Mouse (Mus musculus): ENCODE results near the gene Mfsd10. TPM values are rescaled to one million over a fixed set of nuclear protein-coding genes. Genes with fewer than 3 reads are reported as not detected.

Gene Mfsd10
- polyA plus RNA-seq, 1 experiment from 2014 or later, result 119 TPM

GRCm38 (mm10) chr5:34652961-34653360 is 15.9 kb upstream of the Mfsd10 start:
- Histone ChIP-seq H3K27ac (ENCODE audit: low read length) (no peak overlapping the region), H3K9ac (replicated peaks; ENCODE audit: low read depth, low read length) (no peak overlapping the region), H3K4me3 (replicated peaks; ENCODE audit: low read length) (no peak overlapping the region), H3K4me2 (ENCODE audit: low read length) (no peak overlapping the region), H3K9me3 (ENCODE audit: control insufficient read depth, low read length) (no peaks in the 10 kb centered on the region), H3K4me1 (replicated peaks; ENCODE audit: control insufficient read depth, insufficient read depth, low read length) (no peaks in the 10 kb centered on the region), H3K36me3 (ENCODE audit: control insufficient read depth, insufficient read depth) (peaks cover 56% of the 10 kb centered on the region), H3K27me3 (replicated peaks; ENCODE audit: control insufficient read depth, insufficient read depth, low read length) (no peaks in the 10 kb centered on the region)
- WGBS, result 95% methylated on average over 5 of the region's 5 CpGs
- ATAC-seq, result no peak

GRCm38 (mm10) chr5:34647581-34647980 is 10.6 kb upstream of the Mfsd10 start:
- Histone ChIP-seq H3K36me3 (ENCODE audit: control insufficient read depth, insufficient read depth) (peaks cover 48% of the 10 kb centered on the region), H3K4me2 (ENCODE audit: low read length) (no peak overlapping the region), H3K27me3 (replicated peaks; ENCODE audit: control insufficient read depth, insufficient read depth, low read length) (no peaks in the 10 kb centered on the region), H3K4me1 (replicated peaks; ENCODE audit: control insufficient read depth, insufficient read depth, low read length) (no peaks in the 10 kb centered on the region), H3K27ac (ENCODE audit: low read length) (no peak overlapping the region), H3K9me3 (ENCODE audit: control insufficient read depth, low read length) (no peaks in the 10 kb centered on the region), H3K9ac (replicated peaks; ENCODE audit: low read depth, low read length) (no peak overlapping the region), H3K4me3 (replicated peaks; ENCODE audit: low read length) (no peak overlapping the region)
- 41% methylated on average over 4 of the region's 4 CpGs for WGBS
- ATAC-seq, result no peak

- peak; percentile 70 for ATAC-seq
- Histone ChIP-seq H3K36me3 (ENCODE audit: control insufficient read depth, insufficient read depth) (peaks cover 35% of the 10 kb centered on the region; the same call in 1 of the 2 replicates), H3K27ac (ENCODE audit: low read length) (no peak overlapping the region), H3K4me3 (replicated peaks; ENCODE audit: low read length) (no peak overlapping the region), H3K27me3 (replicated peaks; ENCODE audit: control insufficient read depth, insufficient read depth, low read length) (no peaks in the 10 kb centered on the region), H3K9ac (replicated peaks; ENCODE audit: low read depth, low read length) (no peak overlapping the region), H3K9me3 (ENCODE audit: control insufficient read depth, low read length) (no peaks in the 10 kb centered on the region), H3K4me2 (ENCODE audit: low read length) (no peak overlapping the region), H3K4me1 (replicated peaks; ENCODE audit: control insufficient read depth, insufficient read depth, low read length) (no peaks in the 10 kb centered on the region)
- 64% methylated on average over 5 of the region's 5 CpGs for WGBS
These were observed 5.9 kb upstream of the Mfsd10 start for GRCm38 (mm10) chr5:34642932-34643331.

- no peak for ATAC-seq
- H3K27me3 ChIP-seq (replicated peaks; ENCODE audit: control insufficient read depth, insufficient read depth, low read length), result no peaks in the 10 kb centered on the region
- no peak overlapping the region for H3K9ac ChIP-seq (replicated peaks; ENCODE audit: low read depth, low read length)
- 0 out of 2 replicates have a peak, but pooled peaks cover 3% of the 10 kb centered on the region for H3K4me1 ChIP-seq (replicated peaks; ENCODE audit: control insufficient read depth, insufficient read depth, low read length)
- no peak overlapping the region for H3K4me2 ChIP-seq (ENCODE audit: low read length)
- no peak overlapping the region for H3K4me3 ChIP-seq (replicated peaks; ENCODE audit: low read length)
- H3K36me3 ChIP-seq (ENCODE audit: control insufficient read depth, insufficient read depth), result peaks cover 32% of the 10 kb centered on the region; the same call in 1 of the 2 replicates
- H3K9me3 ChIP-seq (ENCODE audit: control insufficient read depth, low read length), result no peaks in the 10 kb centered on the region
- no peak overlapping the region for H3K27ac ChIP-seq (ENCODE audit: low read length)
- WGBS, result 82% methylated on average over 3 of the region's 3 CpGs
These were observed 5.0 kb upstream of the Mfsd10 start for GRCm38 (mm10) chr5:34641991-34642390.

GRCm38 (mm10) chr5:34637591-34638156 is 662 bp upstream of the Mfsd10 start:
- no peak overlapping the region for H3K9ac ChIP-seq (replicated peaks; ENCODE audit: low read depth, low read length)
- H3K4me2 ChIP-seq (ENCODE audit: low read length), result no peak overlapping the region
- H3K27ac ChIP-seq (ENCODE audit: low read length), result no peak overlapping the region
- H3K27me3 ChIP-seq (replicated peaks; ENCODE audit: control insufficient read depth, insufficient read depth, low read length), result no peaks in the 10 kb centered on the region
- H3K4me3 ChIP-seq (replicated peaks; ENCODE audit: low read length), result no peak overlapping the region
- H3K36me3 ChIP-seq (ENCODE audit: control insufficient read depth, insufficient read depth), result peaks cover 22% of the 10 kb centered on the region; the same call in 1 of the 2 replicates
- no peaks in the 10 kb centered on the region for H3K9me3 ChIP-seq (ENCODE audit: control insufficient read depth, low read length)
- peaks cover 14% of the 10 kb centered on the region for H3K4me1 ChIP-seq (replicated peaks; ENCODE audit: control insufficient read depth, insufficient read depth, low read length)
- no peak for ATAC-seq
- WGBS, result 82% methylated on average over 7 of the region's 7 CpGs

GRCm38 (mm10) chr5:34635665-34636192 is 1.3 kb downstream of the Mfsd10 start:
- H3K9me3 ChIP-seq (ENCODE audit: control insufficient read depth, low read length), result no peaks in the 10 kb centered on the region
- no peaks in the 10 kb centered on the region for H3K27me3 ChIP-seq (replicated peaks; ENCODE audit: control insufficient read depth, insufficient read depth, low read length)
- H3K4me1 ChIP-seq (replicated peaks; ENCODE audit: control insufficient read depth, insufficient read depth, low read length), result peaks cover 14% of the 10 kb centered on the region
- H3K4me2 ChIP-seq (ENCODE audit: low read length), result peak overlapping the region; percentile 78
- no peak overlapping the region for H3K27ac ChIP-seq (ENCODE audit: low read length)
- WGBS, result 60% methylated on average over 10 of the region's 10 CpGs
- H3K4me3 ChIP-seq (replicated peaks; ENCODE audit: low read length), result peak overlapping the region; percentile 68
- H3K9ac ChIP-seq (replicated peaks; ENCODE audit: low read depth, low read length), result peak overlapping the region; percentile 81; the same call in 1 of the 2 replicates
- no peak for ATAC-seq
- H3K36me3 ChIP-seq (ENCODE audit: control insufficient read depth, insufficient read depth), result peaks cover 30% of the 10 kb centered on the region

GRCm38 (mm10) chr5:34634746-34635400 is 2.1 kb downstream of the Mfsd10 start:
- Histone ChIP-seq H3K9me3 (ENCODE audit: control insufficient read depth, low read length) (no peaks in the 10 kb centered on the region), H3K9ac (replicated peaks; ENCODE audit: low read depth, low read length) (no peak overlapping the region), H3K4me2 (ENCODE audit: low read length) (no peak overlapping the region)

GRCm38 (mm10) chr5:34633641-34634040 is 3.4 kb downstream of the Mfsd10 start:
- H3K27ac ChIP-seq (ENCODE audit: low read length), result no peak overlapping the region
- H3K4me1 ChIP-seq (replicated peaks; ENCODE audit: control insufficient read depth, insufficient read depth, low read length), result peaks cover 14% of the 10 kb centered on the region
- no peaks in the 10 kb centered on the region for H3K9me3 ChIP-seq (ENCODE audit: control insufficient read depth, low read length)
- H3K4me3 ChIP-seq (replicated peaks; ENCODE audit: low read length), result no peak overlapping the region
- H3K9ac ChIP-seq (replicated peaks; ENCODE audit: low read depth, low read length), result no peak overlapping the region
- no peaks in the 10 kb centered on the region for H3K27me3 ChIP-seq (replicated peaks; ENCODE audit: control insufficient read depth, insufficient read depth, low read length)
- no peak for ATAC-seq
- WGBS, result 78% methylated on average over 4 of the region's 4 CpGs
- H3K4me2 ChIP-seq (ENCODE audit: low read length), result no peak overlapping the region
- peaks cover 28% of the 10 kb centered on the region for H3K36me3 ChIP-seq (ENCODE audit: control insufficient read depth, insufficient read depth)

More at GRCm38 (mm10) chr5:34634746-34635400, 2.1 kb downstream of the Mfsd10 start:
- H3K27me3 ChIP-seq (replicated peaks; ENCODE audit: control insufficient read depth, insufficient read depth, low read length), result no peaks in the 10 kb centered on the region
- 92% methylated on average over 13 of the region's 13 CpGs for WGBS
- peaks cover 30% of the 10 kb centered on the region for H3K36me3 ChIP-seq (ENCODE audit: control insufficient read depth, insufficient read depth)
- peaks cover 14% of the 10 kb centered on the region for H3K4me1 ChIP-seq (replicated peaks; ENCODE audit: control insufficient read depth, insufficient read depth, low read length)
- H3K27ac ChIP-seq (ENCODE audit: low read length), result no peak overlapping the region
- H3K4me3 ChIP-seq (replicated peaks; ENCODE audit: low read length), result no peak overlapping the region
- no peak for ATAC-seq

- no peaks in the 10 kb centered on the region for H3K27me3 ChIP-seq (replicated peaks; ENCODE audit: control insufficient read depth, insufficient read depth, low read length)
- H3K9ac ChIP-seq (replicated peaks; ENCODE audit: low read depth, low read length), result no peak overlapping the region
- peaks cover 22% of the 10 kb centered on the region for H3K36me3 ChIP-seq (ENCODE audit: control insufficient read depth, insufficient read depth)
- no peak for ATAC-seq
- H3K4me3 ChIP-seq (replicated peaks; ENCODE audit: low read length), result no peak overlapping the region
- H3K4me2 ChIP-seq (ENCODE audit: low read length), result no peak overlapping the region
- H3K27ac ChIP-seq (ENCODE audit: low read length), result no peak overlapping the region
- H3K4me1 ChIP-seq (replicated peaks; ENCODE audit: control insufficient read depth, insufficient read depth, low read length), result peaks cover 14% of the 10 kb centered on the region
- 90% methylated on average over 2 of the region's 2 CpGs for WGBS
- no peaks in the 10 kb centered on the region for H3K9me3 ChIP-seq (ENCODE audit: control insufficient read depth, low read length)
These were observed 4.0 kb downstream of the Mfsd10 start for GRCm38 (mm10) chr5:34632996-34633395.

All from forebrain, embryonic 16.5 days (tissue).